Mouse (Mus musculus) heart, adult 2 months (tissue): ENCODE results near the gene Satb1.

ENCODE experiments used
- CTCF ChIP-seq: fragments of 200-600 bp; IDR thresholded peaks from 2 replicates; pipeline ENCODE4 v1.8.1; 2022; ENCODE audit warnings: antibody characterized with exemption, mild to moderate bottlenecking, moderate library complexity
- EP300 ChIP-seq: fragments of 200-500 bp; IDR thresholded peaks from 2 replicates; pipeline ENCODE4 v1.6.1; 2011; ENCODE audit warnings: low read depth, low read length, control low read depth; ENCODE audit not compliant: insufficient read depth
- POLR2A ChIP-seq: fragments of 200-500 bp; IDR thresholded peaks from 2 replicates; pipeline ENCODE4 v1.6.1; 2011; ENCODE audit warnings: mild to moderate bottlenecking, low read depth, low read length, control low read depth; ENCODE audit not compliant: insufficient read depth

GRCm38 (mm10) chr17:51827922-51828410, 5.1 kb downstream of the Satb1 start:
- TF ChIP-seq CTCF (no peak), POLR2A (no peak), EP300 (no peak)
